Mouse (Mus musculus) CH12.LX (cell line): ENCODE measurements around the gene Esrrb. TPM values are rescaled to one million over a fixed set of nuclear protein-coding genes. Genes with fewer than 3 reads are reported as not detected.

Experiments
- DNase-seq: peaks from one replicate; pipeline ENCODE4 v3.0.0-alpha.2; 2013; ENCODE audit errors: extremely low read depth
- H3K27ac ChIP-seq: 2 replicates; pipeline ENCODE4 v1.5.1; 2012; ENCODE audit warnings: low read depth, mild to moderate bottlenecking, control low read depth, moderate library complexity; ENCODE audit not compliant: insufficient read depth
- H3K27me3 ChIP-seq: replicated peaks from 2 replicates; pipeline ENCODE3; 2012; ENCODE audit warnings: inconsistent platforms
- H3K36me3 ChIP-seq, 2 experiments: replicated peaks in 1 of 2; 2 replicates each; pipeline versions ENCODE3 to v1.6.1; 2012; ENCODE audit warnings: inconsistent platforms in 1 of 2, low read length in 1 of 2, mild to moderate bottlenecking in 1 of 2, mixed read lengths in 1 of 2, moderate library complexity in 1 of 2; ENCODE audit not compliant: control insufficient read depth in 1 of 2, insufficient read depth in 1 of 2
- H3K4me1 ChIP-seq, 2 experiments: 2 replicates each; pipeline ENCODE4 v1.6.1; 2012; ENCODE audit warnings: inconsistent platforms in 1 of 2, moderate library complexity in 1 of 2; ENCODE audit not compliant: insufficient read depth in 2 of 2, control insufficient read depth in 1 of 2
- H3K4me2 ChIP-seq: 2 replicates; pipeline ENCODE4 v1.6.1; 2012; ENCODE audit warnings: low read depth, mild to moderate bottlenecking, control low read depth; ENCODE audit not compliant: poor library complexity, insufficient read depth, severe bottlenecking
- H3K4me3 ChIP-seq, 3 experiments: fragments of 150-350 bp in 1 of 3; sonication (generic) in 1 of 3; replicated peaks in 1 of 3; 2 replicates each; pipeline versions ENCODE3 to v1.5.1; 2011 to 2012; ENCODE audit warnings: low read depth in 2 of 3, low read length in 2 of 3, mild to moderate bottlenecking in 2 of 3, moderate library complexity in 2 of 3, control low read depth in 1 of 3, improper control_type of control experiment in 1 of 3, inconsistent platforms in 1 of 3, mixed read lengths in 1 of 3; ENCODE audit not compliant: poor library complexity in 1 of 3
- H3K79me2 ChIP-seq: replicated peaks from 2 replicates; pipeline ENCODE4 v1.6.1; 2012; ENCODE audit warnings: mild to moderate bottlenecking, moderate library complexity; ENCODE audit not compliant: control insufficient read depth, poor library complexity, insufficient read depth, severe bottlenecking; ENCODE audit errors: extremely low read depth
- H3K9ac ChIP-seq: 2 replicates; pipeline ENCODE4 v1.6.1; 2012; ENCODE audit warnings: low read depth, mild to moderate bottlenecking, control low read depth, moderate library complexity; ENCODE audit not compliant: insufficient read depth
- H3K9me3 ChIP-seq: replicated peaks from 2 replicates; pipeline ENCODE3; 2012; ENCODE audit warnings: low read length, inconsistent platforms, mixed read lengths
- BHLHE40 ChIP-seq: IDR thresholded peaks from 2 replicates; pipeline ENCODE4 v1.6.1; 2011; ENCODE audit warnings: mild to moderate bottlenecking, low read depth, low read length, improper control_type of control experiment
- CHD1 ChIP-seq: IDR thresholded peaks from 2 replicates; pipeline ENCODE4 v1.6.1; 2012; ENCODE audit warnings: low read depth, low read length, improper control_type of control experiment, inconsistent platforms
- CHD2 ChIP-seq: IDR thresholded peaks from 2 replicates; pipeline ENCODE4 v1.6.1; 2011; ENCODE audit warnings: low read length, improper control_type of control experiment
- E2F4 ChIP-seq: IDR thresholded peaks from 2 replicates; pipeline ENCODE4 v1.6.1; 2011; ENCODE audit warnings: low read depth, low read length, improper control_type of control experiment; ENCODE audit not compliant: insufficient replicate concordance
- EP300 ChIP-seq: IDR thresholded peaks from 2 replicates; pipeline ENCODE4 v1.6.1; 2011; ENCODE audit warnings: low read length, improper control_type of control experiment
- ETS1 ChIP-seq: conservative IDR thresholded peaks from 2 replicates; pipeline ENCODE4 v1.6.1; 2012; ENCODE audit warnings: low read depth, mild to moderate bottlenecking, inconsistent platforms, low read length, improper control_type of control experiment, moderate library complexity
- JUN ChIP-seq: IDR thresholded peaks from 2 replicates; pipeline ENCODE4 v1.6.1; 2011; ENCODE audit warnings: low read depth, mild to moderate bottlenecking, low read length, improper control_type of control experiment, moderate library complexity; ENCODE audit not compliant: insufficient read depth
- JUND ChIP-seq: conservative IDR thresholded peaks from 2 replicates; pipeline ENCODE4 v1.6.1; 2011; ENCODE audit warnings: low read depth, low read length, improper control_type of control experiment
- KAT2A ChIP-seq: IDR thresholded peaks from 2 replicates; pipeline ENCODE4 v1.6.1; 2012; ENCODE audit warnings: low read length, improper control_type of control experiment, inconsistent platforms; ENCODE audit not compliant: insufficient replicate concordance
- MAX ChIP-seq: IDR thresholded peaks from 2 replicates; pipeline ENCODE4 v1.6.1; 2011; ENCODE audit warnings: low read length, improper control_type of control experiment
- MAZ ChIP-seq: IDR thresholded peaks from 2 replicates; pipeline ENCODE4 v1.6.1; 2012; ENCODE audit warnings: low read depth, mild to moderate bottlenecking, inconsistent platforms, low read length, improper control_type of control experiment, moderate library complexity
- MEF2A ChIP-seq: IDR thresholded peaks from 2 replicates; pipeline ENCODE4 v1.6.1; 2014; ENCODE audit warnings: low read depth, mild to moderate bottlenecking, inconsistent platforms, low read length, improper control_type of control experiment, borderline replicate concordance
- MYC ChIP-seq: IDR thresholded peaks from 2 replicates; pipeline ENCODE4 v1.6.1; 2011; ENCODE audit warnings: low read depth, mild to moderate bottlenecking, improper control_type of control experiment, low read length
- NELFE ChIP-seq: IDR thresholded peaks from 2 replicates; pipeline ENCODE4 v1.6.1; 2011; ENCODE audit warnings: low read depth, low read length, improper control_type of control experiment
- NRF1 ChIP-seq: IDR thresholded peaks from 2 replicates; pipeline ENCODE4 v1.6.1; 2014; ENCODE audit warnings: low read depth, mild to moderate bottlenecking, inconsistent platforms, low read length, improper control_type of control experiment, moderate library complexity
- PAX5 ChIP-seq: IDR thresholded peaks from 2 replicates; pipeline ENCODE4 v1.6.1; 2012; ENCODE audit warnings: low read length, inconsistent platforms, mixed read lengths
- POLR2AphosphoS2 ChIP-seq: IDR thresholded peaks from 2 replicates; pipeline ENCODE4 v1.6.1; 2011; ENCODE audit warnings: low read depth, low read length, improper control_type of control experiment
- RAD21 ChIP-seq: IDR thresholded peaks from 2 replicates; pipeline ENCODE4 v1.6.1; 2011; ENCODE audit warnings: low read depth, mild to moderate bottlenecking, low read length, improper control_type of control experiment, moderate library complexity
- SMC3 ChIP-seq: IDR thresholded peaks from 2 replicates; pipeline ENCODE4 v1.6.1; 2011; ENCODE audit warnings: low read depth, low read length, improper control_type of control experiment
- UBTF ChIP-seq: IDR thresholded peaks from 2 replicates; pipeline ENCODE4 v1.6.1; 2012; ENCODE audit warnings: low read depth, mild to moderate bottlenecking, inconsistent platforms, low read length, improper control_type of control experiment, moderate library complexity
- USF1 ChIP-seq: IDR thresholded peaks from 2 replicates; pipeline ENCODE4 v1.6.1; 2014; ENCODE audit warnings: low read depth, mild to moderate bottlenecking, inconsistent platforms, low read length, improper control_type of control experiment
- USF2 ChIP-seq: conservative IDR thresholded peaks from 2 replicates; pipeline ENCODE4 v1.6.1; 2011; ENCODE audit warnings: low read depth, low read length, improper control_type of control experiment
- ZC3H11A ChIP-seq: IDR thresholded peaks from 2 replicates; pipeline ENCODE4 v1.6.1; 2012; ENCODE audit warnings: low read depth, mild to moderate bottlenecking, inconsistent platforms, low read length, improper control_type of control experiment
- ZMIZ1 ChIP-seq: IDR thresholded peaks from 2 replicates; pipeline ENCODE4 v1.6.1; 2012; ENCODE audit warnings: low read depth, mild to moderate bottlenecking, inconsistent platforms, low read length, improper control_type of control experiment
- ZNF384 ChIP-seq: IDR thresholded peaks from 2 replicates; pipeline ENCODE4 v1.6.1; 2012; ENCODE audit warnings: low read depth, low read length, improper control_type of control experiment, inconsistent platforms
- dilution Hi-C: fragments of 300-500 bp; cut with MboI; formaldehyde crosslinking; loops from 2 replicates; pipeline ENCODE4 v1.14.3; 2020; ENCODE audit warnings: low sequenced_read_pairs; ENCODE audit not compliant: extremely low pct_unique_long_range_greater_than_20kb, extremely low pct_ligation_motif_present
- in situ Hi-C: fragments of 300-500 bp; cut with MboI; formaldehyde crosslinking; loops from 3 replicates; pipeline ENCODE4 v1.14.3; 2019; ENCODE audit warnings: low sequenced_read_pairs, low pct_ligation_motif_present, low pct_unique_long_range_greater_than_20kb, mixed read lengths
- polyA plus RNA-seq: library from polyadenylated mRNA; unstranded; fragments of >175 nt; gene quantifications from 2 replicates; pipeline ENCODE4 v1.2.1, GENCODE M21; 2012; ENCODE audit warnings: low read depth; ENCODE audit not compliant: insufficient read length
- total RNA-seq, 2 experiments: library from RNA; depleted of rRNA; stranded (reverse); fragments of 300-350 nt in 1 of 2; fragments of >200 nt in 1 of 2; gene quantifications; 2 replicates each; pipeline ENCODE4 v1.2.3; 2012 to 2014

Esrrb gene
- total and polyA plus RNA-seq, 3 experiments = not detected

- H3K27me3 ChIP-seq = peaks cover 82% of the 10 kb centered on the region
- H3K36me3 ChIP-seq = no peaks in the 10 kb centered on the region
- no peak for DNase-seq
- no peaks in the 10 kb centered on the region for H3K9me3 ChIP-seq
- H3K4me2 ChIP-seq = no peak overlapping the region
- H3K4me1 ChIP-seq = no peaks in the 10 kb centered on the region
- H3K27ac ChIP-seq = no peak overlapping the region
- no peaks in the 10 kb centered on the region for H3K79me2 ChIP-seq
- no peak overlapping the region for H3K4me3 ChIP-seq
- dilution Hi-C loops = no loop called here
- in situ Hi-C loops = no loop called here
- H3K9ac ChIP-seq = no peak overlapping the region
- TF ChIP-seq CHD1 = no peak
- TF ChIP-seq SMC3 = no peak
- TF ChIP-seq E2F4 = no peak
- no peak for TF ChIP-seq USF2
- TF ChIP-seq MEF2A = no peak
- TF ChIP-seq RAD21 = no peak
- no peak for TF ChIP-seq USF1
- no peak for TF ChIP-seq ZMIZ1
- no peak for TF ChIP-seq PAX5
- no peak for TF ChIP-seq POLR2AphosphoS2
- no peak for TF ChIP-seq MAZ
- TF ChIP-seq NRF1 = no peak
- no peak for TF ChIP-seq ZC3H11A
- no peak for TF ChIP-seq MYC
- no peak for TF ChIP-seq ZNF384
- TF ChIP-seq CHD2 = no peak
Observed at GRCm38 (mm10) chr12:86435651-86436050, 74.7 kb downstream of the Esrrb start.

GRCm38 (mm10) chr12:86450848-86451247 lies 89.9 kb downstream of the Esrrb start:
- Histone ChIP-seq H3K4me2 (no peak overlapping the region), H3K79me2 (no peaks in the 10 kb centered on the region), H3K9ac (no peak overlapping the region), H3K27ac (no peak overlapping the region), H3K27me3 (peaks cover 84% of the 10 kb centered on the region), H3K36me3 (no peaks in the 10 kb centered on the region), H3K9me3 (peaks cover 2% of the 10 kb centered on the region), H3K4me1 (no peaks in the 10 kb centered on the region), H3K4me3 (no peak overlapping the region)
- TF ChIP-seq NELFE = no peak
- TF ChIP-seq EP300 = no peak
- no peak for TF ChIP-seq KAT2A
- TF ChIP-seq NRF1 = no peak
- no peak for TF ChIP-seq ZC3H11A
- TF ChIP-seq MAX = no peak
- TF ChIP-seq JUN = no peak
- no peak for TF ChIP-seq BHLHE40
- no peak for TF ChIP-seq CHD1
- TF ChIP-seq ZMIZ1 = no peak
- TF ChIP-seq MAZ = no peak
- no peak for TF ChIP-seq ETS1
- no peak for TF ChIP-seq USF1
- TF ChIP-seq UBTF = no peak
- no peak for TF ChIP-seq JUND
- no peak for DNase-seq
- in situ Hi-C loops = no loop called here
- dilution Hi-C loops = no loop called here
